Mouse (Mus musculus): ENCODE measurements around the gene Specc1l. TPM values are rescaled to one million over a fixed set of nuclear protein-coding genes. Genes with fewer than 3 reads are reported as not detected.

Gene Specc1l
- polyA plus RNA-seq, 1 experiment from 2014 or later = 32.1 TPM

- WGBS = 94% methylated on average over 10 of the region's 10 CpGs
- no peak for ATAC-seq (ENCODE audit: insufficient number of reproducible peaks, low FRiP score, low TSS enrichment, low read depth)
- no peak overlapping the region for H3K27ac ChIP-seq (replicated peaks)
- H3K9ac ChIP-seq = no peak overlapping the region
- no peaks in the 10 kb centered on the region for H3K27me3 ChIP-seq
- H3K4me3 ChIP-seq (replicated peaks) = no peak overlapping the region
- peaks cover 58% of the 10 kb centered on the region for H3K36me3 ChIP-seq
- no peaks in the 10 kb centered on the region for H3K9me3 ChIP-seq (replicated peaks)
- no peaks in the 10 kb centered on the region for H3K4me1 ChIP-seq
- H3K4me2 ChIP-seq (replicated peaks) = no peak overlapping the region
Measured at GRCm38 (mm10) chr10:75246331-75246730, 34.5 kb downstream of the Specc1l start.

- ATAC-seq (ENCODE audit: insufficient number of reproducible peaks, low FRiP score, low TSS enrichment, low read depth) = no peak
- H3K9me3 ChIP-seq (replicated peaks) = no peaks in the 10 kb centered on the region
- H3K4me2 ChIP-seq (replicated peaks) = no peak overlapping the region
- no peak overlapping the region for H3K27ac ChIP-seq (replicated peaks)
- H3K27me3 ChIP-seq = no peaks in the 10 kb centered on the region
- 64% methylated on average over 2 of the region's 2 CpGs for WGBS
- H3K4me1 ChIP-seq = no peaks in the 10 kb centered on the region
- H3K36me3 ChIP-seq = peaks cover 33% of the 10 kb centered on the region
- no peak overlapping the region for H3K9ac ChIP-seq
- no peak overlapping the region for H3K4me3 ChIP-seq (replicated peaks)
Measured at GRCm38 (mm10) chr10:75251011-75251410, 39.1 kb downstream of the Specc1l start.

- Histone ChIP-seq H3K4me2 (replicated peaks) (no peak overlapping the region), H3K4me1 (no peaks in the 10 kb centered on the region), H3K4me3 (replicated peaks) (no peak overlapping the region), H3K27ac (replicated peaks) (no peak overlapping the region), H3K27me3 (no peaks in the 10 kb centered on the region), H3K36me3 (peaks cover 27% of the 10 kb centered on the region), H3K9ac (no peak overlapping the region), H3K9me3 (replicated peaks) (no peaks in the 10 kb centered on the region)
- WGBS = 65% methylated on average over 13 of the region's 13 CpGs
- ATAC-seq (ENCODE audit: insufficient number of reproducible peaks, low FRiP score, low TSS enrichment, low read depth) = no peak
Measured at GRCm38 (mm10) chr10:75252301-75253022, 40.6 kb downstream of the Specc1l start.

- 74% methylated on average over 2 of the region's 2 CpGs for WGBS
- Histone ChIP-seq H3K27ac (replicated peaks) (no peak overlapping the region), H3K4me3 (replicated peaks) (no peak overlapping the region), H3K4me1 (no peaks in the 10 kb centered on the region), H3K4me2 (replicated peaks) (no peak overlapping the region), H3K36me3 (peaks cover 30% of the 10 kb centered on the region), H3K9ac (no peak overlapping the region), H3K9me3 (replicated peaks) (no peaks in the 10 kb centered on the region), H3K27me3 (no peaks in the 10 kb centered on the region)
- ATAC-seq (ENCODE audit: insufficient number of reproducible peaks, low FRiP score, low TSS enrichment, low read depth) = no peak
Measured at GRCm38 (mm10) chr10:75255091-75255490, 43.2 kb downstream of the Specc1l start.

- WGBS = 54% methylated on average over 3 of the region's 3 CpGs
- no peaks in the 10 kb centered on the region for H3K9me3 ChIP-seq (replicated peaks)
Measured at GRCm38 (mm10) chr10:75257401-75257800, 45.5 kb downstream of the Specc1l start.

GRCm38 (mm10) chr10:75258241-75258640 lies 46.4 kb downstream of the Specc1l start:
- Histone ChIP-seq H3K9me3 (replicated peaks) (no peaks in the 10 kb centered on the region), H3K27ac (replicated peaks) (no peak overlapping the region), H3K4me2 (replicated peaks) (no peak overlapping the region), H3K27me3 (no peaks in the 10 kb centered on the region), H3K9ac (no peak overlapping the region), H3K4me1 (no peaks in the 10 kb centered on the region), H3K36me3 (peaks cover 47% of the 10 kb centered on the region), H3K4me3 (replicated peaks) (no peak overlapping the region)
- WGBS = 59% methylated on average over 5 of the region's 5 CpGs
- ATAC-seq (ENCODE audit: insufficient number of reproducible peaks, low FRiP score, low TSS enrichment, low read depth) = no peak

More at GRCm38 (mm10) chr10:75257401-75257800, 45.5 kb downstream of the Specc1l start:
- Histone ChIP-seq H3K36me3 (peaks cover 44% of the 10 kb centered on the region), H3K4me1 (no peaks in the 10 kb centered on the region), H3K4me2 (replicated peaks) (no peak overlapping the region), H3K4me3 (replicated peaks) (no peak overlapping the region), H3K9ac (no peak overlapping the region), H3K27me3 (no peaks in the 10 kb centered on the region), H3K27ac (replicated peaks) (no peak overlapping the region)
- no peak for ATAC-seq (ENCODE audit: insufficient number of reproducible peaks, low FRiP score, low TSS enrichment, low read depth)

GRCm38 (mm10) chr10:75261268-75261667 lies 49.4 kb downstream of the Specc1l start:
- Histone ChIP-seq H3K4me2 (replicated peaks) (no peak overlapping the region), H3K27me3 (no peaks in the 10 kb centered on the region), H3K9ac (no peak overlapping the region), H3K9me3 (replicated peaks) (no peaks in the 10 kb centered on the region), H3K4me3 (replicated peaks) (no peak overlapping the region), H3K27ac (replicated peaks) (no peak overlapping the region), H3K4me1 (no peaks in the 10 kb centered on the region), H3K36me3 (peaks cover 70% of the 10 kb centered on the region)
- WGBS = 94% methylated on average over 5 of the region's 5 CpGs
- ATAC-seq (ENCODE audit: insufficient number of reproducible peaks, low FRiP score, low TSS enrichment, low read depth) = no peak

GRCm38 (mm10) chr10:75264993-75265555 lies 53.2 kb downstream of the Specc1l start:
- Histone ChIP-seq H3K27ac (replicated peaks) (no peak overlapping the region), H3K9ac (no peak overlapping the region), H3K4me3 (replicated peaks) (no peak overlapping the region), H3K9me3 (replicated peaks) (no peaks in the 10 kb centered on the region), H3K27me3 (no peaks in the 10 kb centered on the region), H3K36me3 (peaks cover 89% of the 10 kb centered on the region), H3K4me2 (replicated peaks) (no peak overlapping the region), H3K4me1 (no peaks in the 10 kb centered on the region)
- ATAC-seq (ENCODE audit: insufficient number of reproducible peaks, low FRiP score, low TSS enrichment, low read depth) = no peak
- 86% methylated on average over 3 of the region's 3 CpGs for WGBS

- Histone ChIP-seq H3K4me1 (no peaks in the 10 kb centered on the region), H3K27me3 (no peaks in the 10 kb centered on the region), H3K4me2 (replicated peaks) (no peak overlapping the region), H3K9me3 (replicated peaks) (no peaks in the 10 kb centered on the region), H3K4me3 (replicated peaks) (no peak overlapping the region), H3K9ac (no peak overlapping the region), H3K36me3 (peaks cover 54% of the 10 kb centered on the region), H3K27ac (replicated peaks) (no peak overlapping the region)
- no peak for ATAC-seq (ENCODE audit: insufficient number of reproducible peaks, low FRiP score, low TSS enrichment, low read depth)
- 90% methylated on average over 4 of the region's 4 CpGs for WGBS
Measured at GRCm38 (mm10) chr10:75273020-75273419, 61.1 kb downstream of the Specc1l start.

GRCm38 (mm10) chr10:75276427-75277013 lies 64.6 kb downstream of the Specc1l start:
- Histone ChIP-seq H3K4me2 (replicated peaks) (no peak overlapping the region), H3K27ac (replicated peaks) (no peak overlapping the region), H3K27me3 (no peaks in the 10 kb centered on the region), H3K9me3 (replicated peaks) (no peaks in the 10 kb centered on the region), H3K4me1 (no peaks in the 10 kb centered on the region), H3K4me3 (replicated peaks) (no peak overlapping the region), H3K9ac (no peak overlapping the region), H3K36me3 (peaks cover 46% of the 10 kb centered on the region)
- WGBS = 91% methylated on average over 12 of the region's 12 CpGs
- ATAC-seq (ENCODE audit: insufficient number of reproducible peaks, low FRiP score, low TSS enrichment, low read depth) = no peak

- H3K27me3 ChIP-seq = no peaks in the 10 kb centered on the region
- 86% methylated on average over 1 of the region's 1 CpGs for WGBS
- H3K4me1 ChIP-seq = no peaks in the 10 kb centered on the region
- H3K9ac ChIP-seq = no peak overlapping the region
- ATAC-seq (ENCODE audit: insufficient number of reproducible peaks, low FRiP score, low TSS enrichment, low read depth) = no peak
- no peak overlapping the region for H3K4me2 ChIP-seq (replicated peaks)
- H3K9me3 ChIP-seq (replicated peaks) = no peaks in the 10 kb centered on the region
- H3K36me3 ChIP-seq = peaks cover 48% of the 10 kb centered on the region
- no peak overlapping the region for H3K4me3 ChIP-seq (replicated peaks)
- H3K27ac ChIP-seq (replicated peaks) = no peak overlapping the region
Measured at GRCm38 (mm10) chr10:75277501-75277900, 65.6 kb downstream of the Specc1l start.

Data from embryonic facial prominence, embryonic 15.5 days (tissue).